Mouse (Mus musculus): Measurements from ENCODE around the gene Mecom. TPM values are rescaled to one million over a fixed set of nuclear protein-coding genes. Genes with fewer than 3 reads are reported as not detected.

Mecom gene
- polyA plus RNA-seq, 1 experiment from 2014 or later, result 19.5 TPM

DNA sequence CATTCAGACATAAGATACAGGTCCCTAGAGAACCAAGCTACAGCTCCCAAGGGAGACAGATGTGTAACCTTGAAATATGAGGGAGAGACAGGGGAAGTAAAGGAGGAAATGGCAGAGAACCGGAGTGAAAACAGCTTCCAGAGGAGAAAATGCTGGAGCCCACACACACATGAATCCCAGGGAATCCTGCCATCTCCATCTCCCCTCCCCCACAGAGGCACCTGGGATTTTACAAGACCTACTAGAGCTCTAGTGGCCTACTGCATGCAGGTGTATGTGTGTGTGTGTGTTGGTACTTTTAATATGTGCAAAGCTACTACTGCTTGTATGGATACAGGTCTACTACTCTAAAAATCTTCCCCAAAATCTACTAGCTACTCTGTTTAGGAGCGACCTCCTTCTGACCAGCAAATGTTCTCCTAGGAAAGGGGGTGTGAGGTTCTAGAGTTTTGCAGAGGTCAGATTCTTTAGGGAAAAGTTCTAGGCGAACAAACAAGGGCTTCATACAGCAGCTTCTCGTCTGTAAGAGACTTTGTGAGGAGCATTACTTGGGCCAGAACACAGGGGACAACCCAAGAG lies 36.7 kb downstream of the Mecom start:
- Histone ChIP-seq H3K4me1 (replicated peaks; ENCODE audit: control insufficient read depth, insufficient read depth, low read length) (peaks cover 17% of the 10 kb centered on the region; the same call in 1 of the 2 replicates), H3K36me3 (ENCODE audit: control insufficient read depth, insufficient read depth, low read length) (no peaks in the 10 kb centered on the region), H3K27ac (ENCODE audit: low read depth, low read length) (no peak overlapping the region), H3K9ac (ENCODE audit: low read length) (no peak overlapping the region), H3K4me2 (ENCODE audit: low read depth, low read length, severe bottlenecking) (no peak overlapping the region), H3K27me3 (ENCODE audit: control insufficient read depth, insufficient read depth, low read length) (peaks cover 34% of the 10 kb centered on the region), H3K4me3 (ENCODE audit: low read depth, low read length) (no peak overlapping the region), H3K9me3 (ENCODE audit: control insufficient read depth, low read length) (no peaks in the 10 kb centered on the region)
- peak; percentile 55 for DNase-seq (ENCODE audit: low spot score)
- ATAC-seq (replicated peaks; ENCODE audit: low FRiP score), result no peak
- 17% methylated on average over 4 of the region's 4 CpGs for WGBS

DNA sequence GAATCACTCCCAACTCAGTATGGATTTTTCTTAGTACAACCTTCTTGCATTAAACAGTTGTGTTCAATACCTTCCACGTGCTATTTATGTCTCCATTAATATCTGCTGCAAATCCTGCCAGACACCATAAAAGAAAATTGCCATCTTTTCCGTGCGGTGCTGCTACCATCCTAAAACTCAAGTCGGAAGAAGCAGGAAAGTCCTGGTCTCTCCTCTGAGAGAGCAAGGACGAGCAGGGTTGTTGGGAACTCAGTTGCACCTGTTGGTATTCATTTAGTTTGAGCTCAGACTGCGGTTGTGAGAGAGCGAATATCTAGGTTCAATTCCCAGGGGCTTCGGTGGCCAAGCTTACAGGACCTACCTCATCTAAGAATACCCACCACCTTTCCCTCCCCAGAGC lies 37.2 kb downstream of the Mecom start:
- H3K4me1 ChIP-seq (replicated peaks; ENCODE audit: control insufficient read depth, insufficient read depth, low read length), result peaks cover 16% of the 10 kb centered on the region; the same call in 1 of the 2 replicates
- H3K27me3 ChIP-seq (ENCODE audit: control insufficient read depth, insufficient read depth, low read length), result peaks cover 30% of the 10 kb centered on the region
- no peak overlapping the region for H3K9ac ChIP-seq (ENCODE audit: low read length)
- peak overlapping the region; percentile 95 for H3K4me2 ChIP-seq (ENCODE audit: low read depth, low read length, severe bottlenecking)
- no peak for DNase-seq (ENCODE audit: low spot score)
- ATAC-seq (replicated peaks; ENCODE audit: low FRiP score), result no peak
- no peak overlapping the region for H3K27ac ChIP-seq (ENCODE audit: low read depth, low read length)
- WGBS, result 5% methylated on average over 8 of the region's 8 CpGs
- peak overlapping the region; percentile 66; the same call in 1 of the 2 replicates for H3K4me3 ChIP-seq (ENCODE audit: low read depth, low read length)
- no peaks in the 10 kb centered on the region for H3K9me3 ChIP-seq (ENCODE audit: control insufficient read depth, low read length)
- H3K36me3 ChIP-seq (ENCODE audit: control insufficient read depth, insufficient read depth, low read length), result no peaks in the 10 kb centered on the region

DNA sequence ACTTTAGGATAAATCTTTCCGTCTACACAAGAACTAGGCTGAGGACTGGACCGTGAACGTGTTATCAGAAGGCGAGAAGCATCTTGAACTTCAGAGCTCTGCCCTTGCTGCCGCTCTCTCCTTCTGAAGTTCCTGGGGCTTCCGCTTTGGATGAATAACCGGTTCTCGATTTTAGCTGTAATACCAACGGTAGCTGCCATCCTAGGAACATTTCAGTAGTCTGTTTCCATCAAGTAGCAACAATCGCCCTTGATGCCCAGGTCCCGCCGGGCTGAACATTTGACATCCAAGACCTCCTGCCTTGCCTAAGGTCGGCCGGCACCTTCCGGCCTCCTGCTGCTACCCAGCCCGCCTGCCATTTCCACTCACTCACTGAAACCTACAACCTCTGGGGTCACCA lies 37.7 kb downstream of the Mecom start:
- Histone ChIP-seq H3K27me3 (ENCODE audit: control insufficient read depth, insufficient read depth, low read length) (peaks cover 30% of the 10 kb centered on the region), H3K4me1 (replicated peaks; ENCODE audit: control insufficient read depth, insufficient read depth, low read length) (peaks cover 16% of the 10 kb centered on the region; the same call in 1 of the 2 replicates), H3K9ac (ENCODE audit: low read length) (no peak overlapping the region; the same call in 1 of the 2 replicates), H3K36me3 (ENCODE audit: control insufficient read depth, insufficient read depth, low read length) (no peaks in the 10 kb centered on the region), H3K4me3 (ENCODE audit: low read depth, low read length) (peak overlapping the region; percentile 66), H3K4me2 (ENCODE audit: low read depth, low read length, severe bottlenecking) (peak overlapping the region; percentile 95), H3K9me3 (ENCODE audit: control insufficient read depth, low read length) (no peaks in the 10 kb centered on the region), H3K27ac (ENCODE audit: low read depth, low read length) (no peak overlapping the region)
- ATAC-seq (replicated peaks; ENCODE audit: low FRiP score) (no peak), DNase-seq (ENCODE audit: low spot score) (peak; percentile 63)
- WGBS, result under 1% methylated on average over 16 of the region's 16 CpGs

DNA sequence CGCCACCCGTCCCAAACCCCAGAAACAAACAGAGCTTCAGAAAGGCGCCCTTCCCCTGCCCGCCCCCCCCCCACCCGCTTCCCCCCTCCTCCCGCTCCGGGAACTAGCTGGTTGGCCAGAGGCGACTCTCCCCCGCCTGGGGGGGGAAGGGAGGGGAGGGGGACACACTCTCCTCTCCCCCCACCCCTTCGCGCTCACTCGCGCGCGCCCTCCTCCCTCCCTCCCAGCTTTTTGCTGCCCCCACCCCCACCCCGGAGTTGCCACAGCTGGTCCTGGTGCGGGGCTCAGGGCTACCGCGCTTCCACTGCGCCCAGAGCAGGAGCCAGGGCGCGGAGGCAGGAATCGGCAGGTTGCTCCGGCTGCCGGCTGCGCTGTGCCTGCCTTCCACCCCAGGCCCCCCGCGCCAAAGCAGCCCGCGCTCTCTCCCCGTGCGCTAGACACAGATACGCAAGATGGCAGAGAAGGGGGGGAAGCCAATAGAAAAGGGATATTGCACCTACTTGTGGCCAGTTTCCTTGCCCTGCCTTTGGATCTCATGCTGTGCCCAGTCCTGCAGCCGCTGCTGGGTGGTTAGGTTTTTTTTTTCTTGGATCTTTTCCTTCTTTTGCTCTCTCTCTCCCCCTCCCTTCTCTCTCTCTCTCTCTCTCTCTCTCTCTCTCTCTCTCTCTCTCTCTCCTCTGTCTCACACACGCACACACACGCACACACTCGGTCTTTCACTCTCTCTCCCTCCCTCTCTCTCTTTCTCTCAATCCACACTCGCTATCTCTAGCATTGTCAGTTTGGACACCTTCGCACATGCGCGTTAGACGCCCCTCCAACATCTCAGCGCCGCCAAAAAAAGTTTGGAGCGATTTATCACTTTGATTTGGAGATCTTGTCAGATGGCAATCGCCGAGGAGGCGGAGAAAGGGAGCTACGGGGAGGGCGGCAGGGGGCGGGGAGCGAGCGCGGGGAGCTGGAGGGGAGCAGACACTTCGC lies 38.6 kb downstream of the Mecom start:
- ATAC-seq (replicated peaks; ENCODE audit: low FRiP score) (peak; percentile 39), DNase-seq (ENCODE audit: low spot score) (peak; percentile 89)
- Histone ChIP-seq H3K27ac (ENCODE audit: low read depth, low read length) (peak overlapping the region; percentile 85), H3K9ac (ENCODE audit: low read length) (peak overlapping the region; percentile 83), H3K27me3 (ENCODE audit: control insufficient read depth, insufficient read depth, low read length) (peaks cover 30% of the 10 kb centered on the region), H3K4me2 (ENCODE audit: low read depth, low read length, severe bottlenecking) (peak overlapping the region; percentile 95), H3K4me3 (ENCODE audit: low read depth, low read length) (peak overlapping the region; percentile 66), H3K4me1 (replicated peaks; ENCODE audit: control insufficient read depth, insufficient read depth, low read length) (peaks cover 19% of the 10 kb centered on the region; the same call in 1 of the 2 replicates), H3K9me3 (ENCODE audit: control insufficient read depth, low read length) (no peaks in the 10 kb centered on the region), H3K36me3 (ENCODE audit: control insufficient read depth, insufficient read depth, low read length) (no peaks in the 10 kb centered on the region)
- under 1% methylated on average over 43 of the region's 55 CpGs for WGBS

DNA sequence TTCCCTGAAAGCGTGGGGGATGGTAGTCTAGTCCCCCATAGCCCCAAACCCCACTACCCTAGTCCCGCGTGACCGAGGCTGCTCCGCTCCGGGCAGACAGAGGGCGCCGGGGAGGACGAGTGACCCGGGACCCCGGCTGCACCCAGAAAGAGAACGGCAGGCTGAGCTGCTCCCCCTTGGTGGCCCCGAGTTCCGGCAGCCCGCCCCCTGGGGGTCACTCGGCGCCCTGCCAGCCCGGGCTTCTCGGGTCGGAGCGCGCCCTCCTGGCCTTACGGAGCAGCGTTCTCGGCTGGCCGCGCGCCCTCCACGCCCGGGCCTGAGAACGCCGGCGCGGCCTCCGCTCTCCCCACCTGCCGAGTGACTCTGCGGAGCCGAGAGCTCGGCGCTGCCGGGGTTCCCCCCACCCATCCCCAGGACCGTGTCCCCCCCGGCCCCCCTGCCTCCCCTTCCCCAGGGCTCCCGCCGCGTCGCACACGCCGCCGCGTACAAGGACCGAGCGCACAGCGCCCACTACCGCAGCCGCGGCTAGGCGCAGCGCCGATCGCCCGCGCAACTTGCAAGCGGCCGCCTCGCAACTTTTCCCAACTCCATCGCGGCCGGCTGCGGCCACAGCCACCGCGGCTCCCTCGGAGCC lies 39.4 kb downstream of the Mecom start:
- H3K36me3 ChIP-seq (ENCODE audit: control insufficient read depth, insufficient read depth, low read length), result no peaks in the 10 kb centered on the region
- no peaks in the 10 kb centered on the region for H3K9me3 ChIP-seq (ENCODE audit: control insufficient read depth, low read length)
- peak overlapping the region; percentile 83 for H3K9ac ChIP-seq (ENCODE audit: low read length)
- peaks cover 17% of the 10 kb centered on the region; the same call in 1 of the 2 replicates for H3K4me1 ChIP-seq (replicated peaks; ENCODE audit: control insufficient read depth, insufficient read depth, low read length)
- under 1% methylated on average over 66 of the region's 73 CpGs for WGBS
- peak; percentile 94 for DNase-seq (ENCODE audit: low spot score)
- H3K4me3 ChIP-seq (ENCODE audit: low read depth, low read length), result peak overlapping the region; percentile 66
- H3K27me3 ChIP-seq (ENCODE audit: control insufficient read depth, insufficient read depth, low read length), result peaks cover 30% of the 10 kb centered on the region
- peak overlapping the region; percentile 95 for H3K4me2 ChIP-seq (ENCODE audit: low read depth, low read length, severe bottlenecking)
- peak; percentile 81 for ATAC-seq (replicated peaks; ENCODE audit: low FRiP score)
- peak overlapping the region; percentile 85 for H3K27ac ChIP-seq (ENCODE audit: low read depth, low read length)

DNA sequence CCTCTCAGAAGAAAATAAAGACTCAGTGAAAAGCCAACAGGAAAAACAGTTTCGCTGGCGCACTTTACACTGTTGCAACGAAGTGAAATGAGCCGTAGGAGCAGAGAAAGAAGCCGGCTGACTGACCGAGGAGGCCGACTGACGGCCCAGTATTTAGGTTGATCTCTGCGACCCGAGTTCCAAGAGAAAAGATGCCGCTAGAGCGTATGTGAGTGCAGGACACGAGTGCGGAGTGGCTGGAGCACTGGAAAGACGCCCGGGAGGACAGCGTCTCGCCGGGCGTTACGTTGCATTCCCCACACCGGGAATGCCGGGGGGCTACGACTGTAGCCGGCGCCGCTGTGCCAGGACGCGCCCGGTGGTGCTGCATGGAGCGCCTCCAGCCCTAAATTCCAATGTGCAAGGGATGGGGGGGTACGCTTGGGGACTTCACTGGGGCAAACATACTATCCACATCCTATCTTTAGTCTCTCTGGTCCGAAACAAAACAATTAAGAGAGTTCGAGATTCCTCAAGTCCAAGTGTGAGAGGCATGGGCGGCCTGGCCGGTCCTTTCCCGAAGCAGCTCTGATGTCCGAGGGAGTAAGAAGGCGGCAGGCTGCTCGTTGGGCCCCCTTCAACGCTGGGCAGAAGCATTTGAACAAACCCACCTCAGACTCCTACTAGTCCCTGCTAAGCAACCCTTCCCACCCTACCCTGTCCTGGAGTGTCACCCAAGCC lies 40.1 kb downstream of the Mecom start:
- Histone ChIP-seq H3K27me3 (ENCODE audit: control insufficient read depth, insufficient read depth, low read length) (peaks cover 26% of the 10 kb centered on the region), H3K4me1 (replicated peaks; ENCODE audit: control insufficient read depth, insufficient read depth, low read length) (peaks cover 17% of the 10 kb centered on the region; the same call in 1 of the 2 replicates), H3K9me3 (ENCODE audit: control insufficient read depth, low read length) (no peaks in the 10 kb centered on the region), H3K4me2 (ENCODE audit: low read depth, low read length, severe bottlenecking) (peak overlapping the region; percentile 95), H3K36me3 (ENCODE audit: control insufficient read depth, insufficient read depth, low read length) (no peaks in the 10 kb centered on the region), H3K27ac (ENCODE audit: low read depth, low read length) (peak overlapping the region; percentile 85), H3K9ac (ENCODE audit: low read length) (peak overlapping the region; percentile 83), H3K4me3 (ENCODE audit: low read depth, low read length) (peak overlapping the region; percentile 66)
- WGBS, result under 1% methylated on average over 41 of the region's 41 CpGs
- DNase-seq (ENCODE audit: low spot score), result peak; percentile 79
- peak; percentile 22 for ATAC-seq (replicated peaks; ENCODE audit: low FRiP score)

DNA sequence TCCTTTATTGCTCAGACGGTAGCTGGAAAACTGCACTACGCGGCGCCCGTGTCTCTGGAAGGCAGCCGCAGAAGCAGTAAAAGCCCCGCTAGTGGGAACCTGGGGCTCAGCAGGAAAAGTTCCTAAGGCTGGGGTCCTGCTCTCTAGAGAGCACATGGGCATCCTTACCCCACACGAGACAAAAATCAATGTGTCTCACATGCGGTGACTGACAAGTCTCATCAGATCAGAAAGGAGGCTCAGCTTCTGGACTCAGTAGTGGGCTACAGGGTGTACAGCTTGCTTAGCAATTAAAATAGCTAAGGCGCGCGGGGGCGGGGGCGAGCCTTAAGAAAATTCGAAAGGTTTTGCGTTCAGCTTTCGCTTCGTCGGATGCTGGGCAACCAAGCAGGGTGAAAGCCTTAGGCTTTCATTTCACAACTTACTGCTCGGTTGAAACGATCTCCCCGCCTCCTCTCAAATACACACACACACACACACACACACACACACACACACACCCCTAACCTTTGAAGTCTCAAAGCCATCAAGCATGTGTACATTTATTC lies 40.7 kb downstream of the Mecom start:
- peaks cover 21% of the 10 kb centered on the region for H3K27me3 ChIP-seq (ENCODE audit: control insufficient read depth, insufficient read depth, low read length)
- H3K27ac ChIP-seq (ENCODE audit: low read depth, low read length), result peak overlapping the region; percentile 85
- peak overlapping the region; percentile 66 for H3K4me3 ChIP-seq (ENCODE audit: low read depth, low read length)
- no peaks in the 10 kb centered on the region for H3K36me3 ChIP-seq (ENCODE audit: control insufficient read depth, insufficient read depth, low read length)
- no peaks in the 10 kb centered on the region for H3K9me3 ChIP-seq (ENCODE audit: control insufficient read depth, low read length)
- 0 out of 2 replicates have a peak, but pooled peaks have one; percentile 8 for ATAC-seq (replicated peaks; ENCODE audit: low FRiP score)
- peak overlapping the region; percentile 95 for H3K4me2 ChIP-seq (ENCODE audit: low read depth, low read length, severe bottlenecking)
- under 1% methylated on average over 22 of the region's 22 CpGs for WGBS
- H3K4me1 ChIP-seq (replicated peaks; ENCODE audit: control insufficient read depth, insufficient read depth, low read length), result peaks cover 13% of the 10 kb centered on the region; the same call in 1 of the 2 replicates
- H3K9ac ChIP-seq (ENCODE audit: low read length), result peak overlapping the region; percentile 83
- DNase-seq (ENCODE audit: low spot score), result peak; percentile 78
